Mouse (Mus musculus): ENCODE measurements around the gene Psmd11.
A peak's percentile ranks its signal among the peaks of the same experiment; 100 is the strongest.
"Not testable (repeated sequence)": the region's sequence is repeated elsewhere in the genome, so short reads cannot be mapped to it uniquely, and the experiment has no call there.

Gene Psmd11

GRCm38 (mm10) chr11:80429009-80429475 lies 627 bp downstream of the Psmd11 start:
- DNase-seq (ENCODE audit: low spot score), result no peak

DNA sequence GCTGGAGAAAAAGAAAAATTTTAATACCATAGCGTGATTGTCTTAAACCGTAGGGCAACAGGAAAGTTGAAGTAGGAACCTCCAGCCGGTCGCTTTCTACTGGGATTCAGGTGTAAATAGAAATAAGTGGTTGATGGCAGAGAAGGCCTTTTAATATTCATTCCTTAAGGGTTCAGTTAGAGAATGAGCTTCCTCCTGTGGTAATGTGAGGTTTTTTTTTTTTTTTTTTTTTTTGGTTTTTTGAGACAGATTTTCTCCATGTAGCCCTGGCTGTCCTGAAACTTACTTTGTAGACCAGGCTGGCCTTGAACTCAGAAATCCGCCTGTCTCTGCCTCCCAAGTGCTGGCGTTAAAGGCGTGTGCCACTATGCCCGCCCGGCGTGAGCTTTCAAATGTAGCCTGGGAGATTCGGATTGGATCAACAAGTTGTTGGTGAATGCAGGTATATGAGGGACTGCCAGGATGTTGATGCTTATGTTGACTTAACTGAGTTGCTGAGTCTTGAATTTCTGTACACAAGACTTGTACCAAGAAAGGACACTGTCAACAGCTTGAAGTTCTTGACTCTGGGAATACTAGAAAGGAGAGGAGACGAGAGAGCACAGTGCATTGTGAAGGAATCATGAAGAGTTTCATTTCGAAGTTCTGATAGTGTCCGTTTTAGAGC lies 1.2 kb downstream of the Psmd11 start:
- DNase-seq (ENCODE audit: low spot score), result no peak

DNA sequence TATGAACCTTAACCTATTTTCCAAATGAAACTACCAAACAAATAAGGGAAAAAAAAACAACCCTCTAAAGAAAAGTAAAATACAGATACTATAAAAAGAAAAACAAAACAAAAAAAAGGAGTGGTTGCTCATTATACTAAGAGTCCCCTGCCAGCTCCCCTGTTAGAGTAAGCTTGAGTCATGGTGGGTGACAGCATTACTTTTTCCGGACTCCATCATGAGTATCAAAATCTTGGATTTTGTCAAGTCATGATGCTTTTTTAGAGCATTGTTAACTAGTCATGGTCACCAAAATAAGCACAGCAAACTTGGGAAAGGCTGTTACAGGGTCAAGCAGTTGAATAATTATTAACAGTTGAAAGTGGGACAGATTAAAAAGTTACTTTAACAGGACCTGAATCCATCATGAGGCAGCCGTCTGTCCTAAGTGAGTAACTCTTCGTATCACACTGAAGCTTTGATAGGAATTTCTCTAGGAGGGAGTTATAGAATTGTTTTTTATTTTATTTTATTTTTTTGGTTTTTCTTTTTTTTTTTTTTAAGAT lies 2.0 kb downstream of the Psmd11 start:
- DNase-seq (ENCODE audit: low spot score), result no peak

DNA sequence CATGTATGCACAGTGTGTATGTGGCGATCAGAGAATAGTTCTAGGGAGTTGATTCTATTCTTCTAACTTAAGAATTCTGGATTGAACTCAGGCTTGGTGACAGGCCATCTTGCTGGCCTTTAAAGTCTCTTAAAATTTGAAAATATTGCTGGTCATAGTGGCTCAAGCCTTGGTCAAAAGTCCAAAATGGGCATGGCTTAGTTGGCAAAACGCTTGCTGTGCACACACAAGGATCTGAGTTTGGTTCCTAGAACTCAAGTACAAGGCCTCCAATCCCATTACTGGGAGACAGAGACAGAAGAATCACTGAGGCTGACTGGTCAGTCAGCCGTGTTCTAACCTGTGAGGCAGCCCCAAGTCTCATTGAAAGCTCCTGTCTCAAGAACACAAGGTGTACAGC lies 18.5 kb downstream of the Psmd11 start:
- DNase-seq (ENCODE audit: low spot score), result no peak

DNA sequence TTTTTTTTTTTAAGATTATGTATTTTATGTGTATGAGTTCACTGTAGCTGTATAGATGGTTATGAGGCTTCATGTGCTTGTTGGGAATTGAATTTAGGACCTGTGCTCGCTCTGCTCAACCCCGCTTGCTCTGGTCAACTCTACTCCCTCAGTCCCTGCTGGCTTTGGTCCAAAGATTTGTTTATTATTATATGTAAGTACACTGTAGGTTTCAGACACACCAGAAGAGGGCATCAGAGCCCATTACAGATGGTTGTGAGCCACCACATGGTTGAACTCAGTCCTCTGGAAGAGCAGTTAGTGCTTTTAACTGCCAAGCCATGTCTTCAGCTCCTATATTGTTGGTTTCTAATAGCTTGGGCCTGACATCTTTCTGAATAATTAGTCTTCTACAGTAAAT lies 21.4 kb downstream of the Psmd11 start:
- no peak for DNase-seq (ENCODE audit: low spot score)

GRCm38 (mm10) chr11:80452242-80452641 lies 23.8 kb downstream of the Psmd11 start:
- DNase-seq (ENCODE audit: low spot score), result no peak

DNA sequence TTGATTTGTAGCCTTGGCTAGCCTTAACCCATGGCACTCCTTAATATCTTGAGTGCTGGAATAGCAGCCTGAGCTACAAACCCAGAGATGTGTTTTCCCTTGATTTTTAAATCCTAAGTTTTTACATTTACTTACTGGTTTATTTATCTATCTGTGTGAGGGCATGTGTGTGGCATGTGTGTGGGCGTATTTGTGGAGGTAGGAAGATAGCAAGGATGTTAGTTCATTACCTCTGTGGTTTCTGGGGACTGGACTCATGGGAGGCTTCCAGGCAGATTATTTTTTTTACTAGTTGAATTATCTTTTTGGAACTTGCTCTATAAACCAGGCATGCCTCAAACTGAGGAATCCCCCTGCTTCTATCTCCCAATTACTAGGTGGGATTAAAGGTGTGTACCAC lies 24.8 kb downstream of the Psmd11 start:
- DNase-seq (ENCODE audit: low spot score), result no peak

- not testable (repeated sequence) for DNase-seq (ENCODE audit: low spot score)
Observed at GRCm38 (mm10) chr11:80463605-80464130, 35.3 kb downstream of the Psmd11 start.

DNA sequence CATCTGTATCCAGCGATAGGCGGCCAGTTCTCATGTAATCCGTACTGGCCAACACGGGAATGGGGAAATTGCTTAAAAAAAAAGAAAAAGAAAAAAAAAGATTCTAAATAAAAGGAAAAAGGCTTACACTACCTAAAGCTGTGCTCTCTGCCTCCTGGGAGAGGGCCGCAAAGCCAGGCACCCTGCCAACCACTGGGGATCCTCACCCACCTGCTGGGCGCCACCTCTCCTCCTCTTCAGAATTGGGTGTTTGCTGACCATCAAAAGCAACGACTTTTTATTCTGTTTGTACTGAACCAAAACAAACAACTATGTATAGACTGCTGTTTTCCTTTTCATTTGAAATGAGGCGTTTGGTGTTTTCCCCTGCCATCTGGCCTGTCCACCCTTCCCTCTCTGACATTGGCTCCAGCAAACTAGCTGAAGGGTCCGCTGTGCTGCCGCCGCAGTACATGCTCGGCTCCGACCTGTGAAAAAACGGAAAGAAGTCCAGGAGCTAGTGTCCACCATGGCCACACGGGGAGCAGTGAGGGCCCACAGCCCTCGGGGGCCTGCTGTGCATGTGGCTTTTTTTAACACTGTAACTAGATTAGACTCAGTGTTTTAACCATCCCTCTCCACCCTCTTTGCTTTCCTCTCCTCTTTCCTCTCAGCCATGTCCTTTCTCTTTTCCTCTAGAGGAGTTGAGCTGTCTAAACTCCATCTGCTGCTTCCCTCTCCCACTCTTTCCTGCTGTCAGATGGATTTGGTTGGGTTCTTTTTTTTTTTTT lies 43.6 kb downstream of the Psmd11 start:
- DNase-seq (ENCODE audit: low spot score), result no peak

GRCm38 (mm10) chr11:80474175-80474691 lies 45.8 kb downstream of the Psmd11 start:
- no peak for DNase-seq (ENCODE audit: low spot score)

DNA sequence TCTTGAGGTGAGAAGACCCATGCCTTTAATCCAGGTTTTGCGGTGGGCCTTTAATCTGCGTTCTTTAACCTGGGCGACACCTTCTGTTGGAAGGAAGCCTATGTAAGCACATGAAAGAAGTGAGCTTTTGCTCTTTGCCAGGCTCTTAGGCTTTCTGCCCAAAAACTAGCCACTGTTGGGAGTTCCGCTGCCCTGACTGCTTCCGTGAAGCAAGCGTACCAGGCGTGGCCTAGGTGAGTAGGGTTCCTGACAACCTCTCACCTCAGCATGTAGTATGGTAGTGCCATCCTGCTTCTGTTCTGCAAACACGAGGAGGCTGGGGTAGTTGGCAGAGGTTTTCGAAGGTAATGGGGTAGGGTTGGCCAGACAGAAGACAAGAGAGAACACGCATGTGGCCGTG lies 46.4 kb downstream of the Psmd11 start:
- no peak for DNase-seq (ENCODE audit: low spot score)

GRCm38 (mm10) chr11:80475544-80475943 lies 47.1 kb downstream of the Psmd11 start:
- DNase-seq (ENCODE audit: low spot score), result no peak

GRCm38 (mm10) chr11:80476222-80477189 lies 48.1 kb downstream of the Psmd11 start, which contains the start of gene Cdk5r1:
Cdk5r1 (plus strand) TSS chr11:80477023.
- DNase-seq (ENCODE audit: low spot score), result peak; percentile 91

GRCm38 (mm10) chr11:80477341-80478199 lies 49.2 kb downstream of the Psmd11 start:
- DNase-seq (ENCODE audit: low spot score), result no peak

DNA sequence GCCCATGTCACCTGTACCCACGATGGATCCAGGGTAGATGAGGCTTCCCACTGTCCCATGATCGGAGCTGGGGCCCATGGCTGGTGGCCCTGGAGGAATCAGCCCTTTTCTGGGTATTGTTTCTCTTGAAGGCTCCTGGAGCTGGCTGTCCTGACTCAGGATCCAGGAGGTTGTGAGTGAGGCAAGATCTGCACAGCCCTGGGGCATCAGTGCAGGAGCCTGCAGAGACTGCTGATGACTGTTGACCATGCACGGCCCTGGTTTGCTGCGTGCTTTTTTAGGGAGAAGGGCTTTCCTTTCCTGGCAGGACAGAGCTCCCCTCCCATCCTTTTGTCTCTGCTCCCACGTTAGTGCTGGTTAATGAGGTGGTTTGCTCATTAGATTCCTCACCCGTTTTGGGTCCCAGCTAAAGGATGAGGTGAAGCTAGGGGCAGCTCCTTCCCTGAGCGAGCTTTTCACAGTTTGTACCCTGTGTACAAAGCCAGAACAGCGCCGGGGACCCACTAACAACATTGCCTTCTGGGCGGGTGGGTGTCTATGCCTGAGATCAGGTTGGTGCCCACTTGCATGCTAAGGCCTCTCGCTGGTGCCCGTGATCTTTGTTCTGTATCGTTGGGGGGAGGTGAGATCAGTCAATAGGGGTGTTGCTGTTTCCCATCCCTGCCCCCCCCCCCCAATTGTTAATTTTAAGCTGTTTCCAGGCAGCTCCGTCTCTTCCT lies 50.4 kb downstream of the Psmd11 start:
- no peak for DNase-seq (ENCODE audit: low spot score)

DNA sequence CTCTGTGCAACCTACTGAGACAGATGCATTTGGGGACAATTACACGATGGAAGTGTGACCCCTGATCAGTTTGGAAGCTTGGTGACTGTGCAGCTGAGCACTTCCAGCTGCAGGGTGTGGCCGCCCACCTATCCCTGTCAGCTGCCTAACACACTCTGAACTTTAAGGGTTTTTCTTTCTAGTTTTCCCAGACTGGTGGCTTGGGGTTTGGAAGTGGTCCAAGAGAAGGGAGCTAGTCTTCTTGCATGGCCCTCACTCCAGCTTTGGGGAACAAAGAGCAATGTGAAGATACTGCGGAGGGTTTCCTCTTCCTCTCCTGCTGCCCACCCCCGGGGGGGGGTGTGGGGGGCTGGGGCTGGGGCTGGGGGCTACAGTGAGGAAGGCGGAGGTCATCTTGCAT lies 51.0 kb downstream of the Psmd11 start:
- no peak for DNase-seq (ENCODE audit: low spot score)

DNA sequence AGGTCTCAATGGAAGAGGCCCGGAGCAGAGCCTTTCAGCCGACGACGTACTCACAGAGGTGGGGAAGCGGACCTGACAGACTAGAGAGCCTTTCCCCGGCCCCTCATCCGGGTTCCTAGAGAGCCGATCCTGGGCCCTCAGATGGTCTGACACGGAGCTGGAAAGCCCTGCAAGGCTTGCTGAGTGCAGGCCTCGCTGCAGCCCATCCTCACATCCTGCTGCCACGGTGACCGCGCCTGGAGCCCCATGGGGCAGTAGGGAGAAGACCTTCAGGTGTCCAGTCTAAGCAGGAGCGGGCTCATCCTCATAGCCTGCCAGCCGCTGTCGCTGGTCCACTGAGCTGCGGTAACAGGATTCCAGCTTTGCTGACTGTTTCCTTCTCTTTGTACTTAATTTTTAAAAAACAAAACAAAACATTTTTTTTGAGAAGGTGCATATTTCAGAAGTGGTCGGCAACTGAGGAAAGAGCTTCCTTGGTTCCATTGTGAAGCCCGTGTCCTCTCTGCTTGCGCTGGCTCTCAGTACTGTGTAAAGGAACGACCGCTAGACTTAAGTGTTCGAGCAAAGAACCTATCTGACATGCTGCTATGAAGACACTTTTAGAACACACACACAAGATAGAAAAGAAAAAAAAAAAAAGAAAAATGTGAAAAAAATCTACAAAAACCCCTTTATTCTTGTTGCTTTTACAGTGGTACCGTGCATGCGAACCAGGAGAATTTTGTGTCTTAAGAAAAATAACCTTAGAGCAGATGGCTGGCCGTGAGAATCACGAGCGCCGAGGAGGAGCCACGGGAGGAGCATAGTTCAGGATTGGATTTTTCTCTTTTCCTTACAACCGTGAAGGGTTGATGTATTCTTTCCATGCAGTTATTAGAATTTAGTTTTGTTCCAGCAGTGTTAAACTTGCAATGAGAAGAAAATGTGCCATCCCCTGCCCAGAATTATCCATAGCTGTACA lies 51.8 kb downstream of the Psmd11 start:
- no peak for DNase-seq (ENCODE audit: low spot score)

- DNase-seq (ENCODE audit: low spot score), result no peak
Observed at GRCm38 (mm10) chr11:80481409-80482050, 53.1 kb downstream of the Psmd11 start.

Measured in T-cell, adult 2 months (primary cell).